Mouse (Mus musculus) forebrain, embryonic 11.5 days (tissue): Measurements from ENCODE around the gene Bicd2. TPM values are rescaled to one million over a fixed set of nuclear protein-coding genes. Genes with fewer than 3 reads are reported as not detected.
A peak's percentile ranks its signal among the peaks of the same experiment; 100 is the strongest.

Source experiments
- ATAC-seq: fragments of 200-750 bp; cut with Nextera tagmentation; replicated peaks from 2 replicates; pipeline ENCODE4 v1.8.0; 2017; ENCODE audit warnings: moderate TSS enrichment; ENCODE audit not compliant: low FRiP score
- DNase-seq: peaks from one replicate; pipeline ENCODE4 v3.0.0-alpha.2; 2017; ENCODE audit warnings: low spot score
- H3K27ac ChIP-seq: fragments of 300-500 bp; sonication (generic); 2 replicates; pipeline ENCODE4 v1.5.1; 2014; ENCODE audit warnings: low read depth, low read length
- H3K27me3 ChIP-seq: fragments of 300-500 bp; sonication (generic); 2 replicates; pipeline ENCODE4 v1.6.1; 2014; ENCODE audit warnings: mild to moderate bottlenecking, low read length, mixed read lengths; ENCODE audit not compliant: control insufficient read depth, insufficient read depth
- H3K36me3 ChIP-seq: fragments of 300-500 bp; sonication (generic); 2 replicates; pipeline ENCODE4 v1.6.1; 2014; ENCODE audit warnings: mild to moderate bottlenecking, low read length, moderate library complexity, mixed read lengths; ENCODE audit not compliant: control insufficient read depth, insufficient read depth
- H3K4me1 ChIP-seq: fragments of 300-500 bp; sonication (generic); replicated peaks from 2 replicates; pipeline ENCODE4 v1.6.1; 2014; ENCODE audit warnings: low read length, mixed read lengths; ENCODE audit not compliant: control insufficient read depth, insufficient read depth
- H3K4me2 ChIP-seq: fragments of 300-500 bp; sonication (generic); 2 replicates; pipeline ENCODE4 v1.6.1; 2014; ENCODE audit warnings: low read depth, mild to moderate bottlenecking, low read length, moderate library complexity, mixed read lengths; ENCODE audit not compliant: severe bottlenecking
- H3K4me3 ChIP-seq: fragments of 300-500 bp; sonication (generic); 2 replicates; pipeline ENCODE4 v1.5.1; 2014; ENCODE audit warnings: low read depth, low read length
- H3K9ac ChIP-seq: fragments of 300-500 bp; sonication (generic); 2 replicates; pipeline ENCODE4 v1.6.1; 2014; ENCODE audit warnings: low read length
- H3K9me3 ChIP-seq: fragments of 300-500 bp; sonication (generic); 2 replicates; pipeline ENCODE4 v1.6.1; 2016; ENCODE audit warnings: low read length, mixed read lengths; ENCODE audit not compliant: control insufficient read depth
- WGBS: fragments of 180-500 bp; shearing (Covaris S2); extraction: QIAGEN DNeasy Blood & Tissue Kit; methylation state at CpG from one replicate; pipeline ENCODE4 v1.1.7; 2014; 5-methylcytosine and 5-hydroxymethylcytosine counted together
- polyA plus RNA-seq: library from polyadenylated mRNA; unstranded; fragments of >200 nt; fragmentation: Nextera tagmentation; extraction: Ambion mirVana; gene quantifications from 2 replicates; pipeline ENCODE4 v1.2.1, GENCODE M21; 2014

The Bicd2 gene
- polyA plus RNA-seq, 1 experiment from 2014 or later: 35.7 TPM

- Histone ChIP-seq H3K9ac (peak overlapping the region; percentile 59), H3K4me3 (no peak overlapping the region; the same call in 1 of the 2 replicates), H3K4me2 (peak overlapping the region; percentile 57; the same call in 1 of the 2 replicates), H3K36me3 (no peaks in the 10 kb centered on the region), H3K9me3 (no peaks in the 10 kb centered on the region), H3K27me3 (peaks cover 2% of the 10 kb centered on the region; the same call in 1 of the 2 replicates), H3K27ac (no peak overlapping the region), H3K4me1 (peaks cover 16% of the 10 kb centered on the region)
- DNase-seq (no peak), ATAC-seq (peak; percentile 31; the same call in 1 of the 2 replicates)
- WGBS: 78% methylated on average over 1 of the region's 1 CpGs
Observed at GRCm38 (mm10) chr13:49320514-49320913, 20.9 kb upstream of the Bicd2 start.

DNA sequence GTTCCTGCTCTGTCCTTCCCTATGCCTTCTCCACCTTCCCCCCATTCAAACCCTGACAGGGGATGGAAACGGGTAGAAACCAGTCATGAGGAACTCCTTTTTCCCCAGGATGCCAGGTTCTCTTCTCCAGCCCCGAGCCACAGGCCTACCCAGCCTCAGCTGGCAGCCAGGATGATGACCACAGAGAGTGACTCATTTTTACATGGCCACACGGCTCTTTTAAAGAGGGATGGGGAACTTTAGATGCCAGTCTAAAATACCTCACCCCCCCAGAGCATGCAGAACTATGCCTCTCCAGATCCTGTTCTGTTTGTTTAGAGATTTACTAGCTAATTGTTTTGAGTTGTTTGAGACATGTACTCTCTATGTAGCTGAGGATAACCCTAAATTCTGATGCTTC is 19.9 kb upstream of the Bicd2 start:
- Histone ChIP-seq H3K27me3 (peaks cover 2% of the 10 kb centered on the region; the same call in 1 of the 2 replicates), H3K4me1 (peaks cover 13% of the 10 kb centered on the region), H3K4me2 (no peak overlapping the region), H3K36me3 (no peaks in the 10 kb centered on the region), H3K9ac (no peak overlapping the region), H3K9me3 (no peaks in the 10 kb centered on the region), H3K27ac (no peak overlapping the region), H3K4me3 (no peak overlapping the region)
- no peak for ATAC-seq
- DNase-seq: no peak
- WGBS: 69% methylated on average over 3 of the region's 3 CpGs

- 82% methylated on average over 5 of the region's 5 CpGs for whole genome bisulfite sequencing
- no peaks in the 10 kb centered on the region for H3K9me3 ChIP-seq
- H3K4me3 ChIP-seq: no peak overlapping the region
- no peak for ATAC-seq
- no peak overlapping the region for H3K4me2 ChIP-seq
- H3K27me3 ChIP-seq: peaks cover 2% of the 10 kb centered on the region; the same call in 1 of the 2 replicates
- no peaks in the 10 kb centered on the region for H3K36me3 ChIP-seq
- H3K9ac ChIP-seq: no peak overlapping the region
- H3K4me1 ChIP-seq: peaks cover 10% of the 10 kb centered on the region
- H3K27ac ChIP-seq: no peak overlapping the region
- DNase-seq: no peak
Observed at GRCm38 (mm10) chr13:49322169-49322568, 19.2 kb upstream of the Bicd2 start.

- peaks cover 8% of the 10 kb centered on the region for H3K4me1 ChIP-seq
- peaks cover 2% of the 10 kb centered on the region; the same call in 1 of the 2 replicates for H3K27me3 ChIP-seq
- no peak overlapping the region for H3K4me2 ChIP-seq
- H3K9ac ChIP-seq: no peak overlapping the region
- no peak overlapping the region for H3K4me3 ChIP-seq
- no peak for DNase-seq
- no peaks in the 10 kb centered on the region for H3K36me3 ChIP-seq
- H3K9me3 ChIP-seq: no peaks in the 10 kb centered on the region
- WGBS: 91% methylated on average over 5 of the region's 5 CpGs
- ATAC-seq: no peak
- no peak overlapping the region for H3K27ac ChIP-seq
Observed at GRCm38 (mm10) chr13:49322739-49323138, 18.6 kb upstream of the Bicd2 start.

GRCm38 (mm10) chr13:49324871-49325270 is 16.5 kb upstream of the Bicd2 start:
- WGBS: 86% methylated on average over 5 of the region's 5 CpGs
- ATAC-seq: no peak

GRCm38 (mm10) chr13:49326246-49327206 is 14.9 kb upstream of the Bicd2 start:
- Histone ChIP-seq H3K4me2 (no peak overlapping the region), H3K27me3 (no peaks in the 10 kb centered on the region; the same call in 1 of the 2 replicates), H3K36me3 (no peaks in the 10 kb centered on the region), H3K4me1 (no peaks in the 10 kb centered on the region), H3K27ac (no peak overlapping the region), H3K9me3 (no peaks in the 10 kb centered on the region), H3K9ac (no peak overlapping the region), H3K4me3 (no peak overlapping the region)
- WGBS: 60% methylated on average over 6 of the region's 6 CpGs
- ATAC-seq (no peak), DNase-seq (no peak)

More at GRCm38 (mm10) chr13:49324871-49325270, 16.5 kb upstream of the Bicd2 start:
- DNase-seq: no peak
- no peak overlapping the region for H3K4me3 ChIP-seq
- no peak overlapping the region for H3K27ac ChIP-seq
- H3K27me3 ChIP-seq: no peaks in the 10 kb centered on the region; the same call in 1 of the 2 replicates
- no peaks in the 10 kb centered on the region for H3K36me3 ChIP-seq
- peaks cover 6% of the 10 kb centered on the region for H3K4me1 ChIP-seq
- H3K9ac ChIP-seq: no peak overlapping the region
- no peaks in the 10 kb centered on the region for H3K9me3 ChIP-seq
- H3K4me2 ChIP-seq: no peak overlapping the region

GRCm38 (mm10) chr13:49328101-49328500 is 13.3 kb upstream of the Bicd2 start:
- ATAC-seq (no peak), DNase-seq (no peak)
- H3K36me3 ChIP-seq: no peaks in the 10 kb centered on the region
- WGBS: 84% methylated on average over 4 of the region's 4 CpGs
- no peaks in the 10 kb centered on the region for H3K27me3 ChIP-seq
- H3K9ac ChIP-seq: no peak overlapping the region
- no peak overlapping the region for H3K4me2 ChIP-seq
- H3K4me3 ChIP-seq: no peak overlapping the region
- no peaks in the 10 kb centered on the region for H3K9me3 ChIP-seq
- H3K4me1 ChIP-seq: no peaks in the 10 kb centered on the region
- H3K27ac ChIP-seq: no peak overlapping the region

GRCm38 (mm10) chr13:49333250-49333649 is 8.1 kb upstream of the Bicd2 start:
- Histone ChIP-seq H3K9me3 (no peaks in the 10 kb centered on the region), H3K4me1 (no peaks in the 10 kb centered on the region), H3K4me2 (no peak overlapping the region), H3K4me3 (no peak overlapping the region), H3K27me3 (no peaks in the 10 kb centered on the region), H3K27ac (no peak overlapping the region), H3K9ac (no peak overlapping the region), H3K36me3 (no peaks in the 10 kb centered on the region)
- ATAC-seq: no peak
- WGBS: 73% methylated on average over 2 of the region's 2 CpGs
- DNase-seq: no peak
